Mouse (Mus musculus) urinary bladder, postnatal 14 days (tissue): ENCODE data around the gene Olfr99.
"Not testable (repeated sequence)": the region's sequence is repeated elsewhere in the genome, so short reads cannot be mapped to it uniquely, and the experiment has no call there.

Experiments
- DNase-seq: peaks from one replicate; pipeline ENCODE4 v3.0.0; 2021; ENCODE audit warnings: low spot score

The Olfr99 gene

DNA sequence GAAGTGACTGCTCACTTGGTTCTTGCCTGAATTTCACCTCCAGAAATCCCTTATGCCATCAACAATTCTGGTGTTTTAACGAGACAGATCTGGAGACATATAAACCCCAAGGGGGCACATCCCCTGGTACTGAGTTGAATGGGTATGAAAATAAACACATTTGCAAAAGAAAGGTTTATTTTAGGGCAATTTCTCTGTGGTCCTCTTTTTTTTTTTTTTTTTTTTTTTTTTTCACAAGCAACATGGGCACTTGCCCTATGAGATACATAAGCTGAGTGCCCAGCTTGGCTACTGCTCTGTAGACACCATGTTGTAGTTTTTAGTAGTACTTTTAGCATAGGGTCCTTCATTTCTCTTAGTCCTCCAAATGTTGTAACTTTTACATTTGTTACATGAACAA, at the start of gene Olfr99:
Gene Olfr99, minus strand, starts transcription at position 101 of the 400 bp plus-strand sequence.
- DNase-seq: no peak

DNA sequence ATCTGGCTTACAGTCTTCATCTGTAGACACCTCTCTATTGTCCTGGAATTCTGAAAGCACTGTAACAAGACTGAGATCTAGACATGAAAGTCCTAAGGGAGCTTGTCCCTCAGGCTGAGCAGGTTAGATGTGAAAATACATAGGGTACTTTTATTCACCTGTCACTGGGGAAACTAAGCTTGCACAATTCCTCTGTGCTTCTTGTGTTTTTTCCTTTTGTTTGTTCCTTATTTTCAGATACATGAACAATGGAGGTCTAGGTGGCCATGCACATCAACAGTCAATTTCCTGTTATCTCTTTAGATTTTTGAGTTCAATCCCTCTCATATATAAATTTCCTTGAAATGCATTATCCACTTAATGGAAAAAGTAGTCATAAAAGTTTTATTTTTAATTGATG, 33.7 kb upstream of the Olfr99 start, which contains the start of gene Olfr102:
Gene Olfr102, minus strand, starts transcription at position 101 of the 400 bp plus-strand sequence.
- no peak for DNase-seq

DNA sequence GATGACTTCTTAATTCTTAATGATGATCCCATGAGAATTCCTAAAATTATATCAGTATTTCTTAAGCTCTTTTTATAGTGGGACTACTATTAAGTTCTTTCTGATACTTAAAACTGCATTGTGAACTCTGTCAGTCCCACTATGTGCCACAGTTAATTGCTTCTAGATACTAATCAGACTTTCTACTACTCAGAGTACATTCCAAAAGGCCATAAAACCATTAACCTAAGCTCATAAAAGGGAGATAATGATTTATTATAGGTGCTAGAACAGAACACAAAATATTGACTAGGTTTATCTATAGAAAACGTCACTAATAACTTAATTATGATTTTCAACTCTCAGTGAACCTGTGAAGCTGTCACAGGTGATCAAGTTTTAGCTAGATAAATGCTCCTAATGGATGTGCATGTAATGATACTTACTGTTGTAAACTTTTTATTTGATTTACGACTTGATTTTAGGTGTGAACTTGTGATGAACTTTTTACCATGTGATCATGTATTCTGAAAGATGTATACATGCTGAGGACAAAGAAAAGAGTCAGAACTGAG, 27.0 kb upstream of the Olfr99 start:
- DNase-seq: no peak

DNA sequence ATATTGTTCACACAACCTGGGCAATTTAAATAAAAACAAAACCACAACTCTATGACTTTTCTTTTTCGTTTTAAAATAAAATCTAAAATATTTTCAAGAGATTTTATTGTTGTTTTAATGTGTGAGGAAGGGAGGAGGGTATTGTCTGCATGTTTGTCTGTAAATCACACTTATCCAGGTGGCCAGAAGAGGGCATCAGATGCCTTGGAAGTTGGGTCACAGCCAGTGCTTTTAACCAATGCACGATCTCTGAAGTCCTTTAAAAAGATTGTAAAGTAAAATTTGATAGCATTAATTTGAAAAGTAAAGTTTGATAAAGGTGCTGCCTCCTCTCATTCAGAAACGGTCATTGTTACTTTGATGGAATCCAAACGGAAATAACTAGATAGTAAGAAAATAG, 25.2 kb upstream of the Olfr99 start:
- DNase-seq: no peak

DNA sequence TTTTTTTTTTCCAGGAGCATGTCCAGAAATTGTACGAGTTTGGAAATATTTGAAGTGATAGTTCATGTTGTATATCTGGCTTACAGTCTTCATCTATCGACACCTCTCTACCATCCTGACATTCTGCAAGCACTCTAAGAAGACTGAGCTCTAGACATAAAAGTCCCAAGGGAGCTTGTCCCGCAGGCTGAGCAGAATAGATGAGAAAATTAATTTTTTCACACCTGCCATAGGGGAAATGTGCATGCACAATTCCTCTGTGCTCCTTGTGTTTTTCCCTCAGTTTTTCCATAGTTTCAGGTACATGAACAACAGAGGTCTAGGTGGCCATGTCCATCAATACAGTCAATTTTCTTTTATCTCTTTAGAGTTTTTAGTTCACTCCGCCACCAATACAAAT, 21.0 kb upstream of the Olfr99 start, which contains the start of gene Olfr101:
Gene Olfr101, minus strand, starts transcription at position 101 of the 400 bp plus-strand sequence.
- DNase-seq: no peak

DNA sequence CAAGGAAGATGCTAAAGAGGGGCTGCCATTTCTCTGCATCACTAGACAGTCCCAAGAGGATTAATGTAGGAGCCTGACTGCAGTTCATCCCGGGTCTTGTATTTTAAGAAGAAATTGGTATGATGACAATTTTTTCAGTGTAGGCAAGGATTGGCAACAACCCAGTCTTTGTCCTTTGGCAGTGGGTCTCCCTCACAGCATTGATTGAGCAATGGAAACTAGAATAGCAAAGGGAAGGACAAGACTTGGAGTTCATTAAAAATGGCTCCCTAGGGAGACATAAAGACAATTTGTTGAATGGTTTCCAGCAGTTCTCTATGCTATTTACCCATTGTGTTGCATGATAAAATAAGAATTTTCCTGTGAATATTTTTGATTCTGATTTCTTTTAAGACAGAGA, 2.9 kb downstream of the Olfr99 start:
- DNase-seq: no peak

DNA sequence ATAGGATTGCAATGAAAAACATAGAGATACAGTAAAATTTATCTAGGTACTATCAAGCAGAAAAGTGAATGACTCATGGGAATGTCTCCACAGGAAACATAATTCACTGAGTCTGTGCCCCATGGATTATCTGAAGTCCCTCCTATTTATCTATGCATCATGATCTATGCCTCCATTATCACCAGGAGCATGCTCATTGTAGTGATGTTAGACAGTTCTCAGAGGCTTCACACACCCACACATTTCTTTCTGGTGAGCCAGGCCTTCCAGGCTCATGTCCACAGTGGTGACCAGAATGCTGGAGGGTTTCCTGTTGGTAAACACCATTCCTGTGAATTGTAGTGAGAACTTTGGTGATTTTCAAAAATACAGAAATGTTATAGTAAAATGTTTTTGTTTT, 6.7 kb downstream of the Olfr99 start:
- no peak for DNase-seq

DNA sequence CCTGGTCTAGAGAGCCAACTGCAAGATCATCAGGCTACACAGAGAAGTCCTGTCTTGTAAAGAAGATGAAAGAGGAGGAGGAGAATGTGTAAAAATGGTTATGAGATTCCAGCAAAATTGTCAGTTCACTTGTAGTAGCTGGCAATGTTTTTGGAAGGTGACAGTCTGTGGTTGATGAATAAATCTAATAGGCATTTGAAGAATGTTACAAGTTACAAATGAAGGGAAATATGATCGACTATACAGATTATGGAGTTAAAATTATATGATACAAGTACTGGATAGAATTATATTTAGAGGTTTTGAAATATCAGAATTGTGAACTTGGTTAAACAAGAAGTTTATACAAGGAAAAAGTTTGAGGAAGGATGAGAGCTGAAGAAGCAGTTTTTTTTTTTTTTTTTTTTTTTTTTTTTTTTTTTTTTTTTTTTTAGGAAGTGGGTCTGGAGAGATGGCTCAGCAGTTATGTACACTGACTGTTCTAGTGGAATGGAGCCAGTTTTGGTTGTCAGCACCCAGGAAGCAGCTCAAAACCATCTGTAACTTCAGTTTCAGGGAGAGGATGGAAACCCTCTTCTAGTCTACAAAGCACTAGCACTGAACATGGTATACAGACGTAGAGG, 7.5 kb downstream of the Olfr99 start:
- DNase-seq: no peak

DNA sequence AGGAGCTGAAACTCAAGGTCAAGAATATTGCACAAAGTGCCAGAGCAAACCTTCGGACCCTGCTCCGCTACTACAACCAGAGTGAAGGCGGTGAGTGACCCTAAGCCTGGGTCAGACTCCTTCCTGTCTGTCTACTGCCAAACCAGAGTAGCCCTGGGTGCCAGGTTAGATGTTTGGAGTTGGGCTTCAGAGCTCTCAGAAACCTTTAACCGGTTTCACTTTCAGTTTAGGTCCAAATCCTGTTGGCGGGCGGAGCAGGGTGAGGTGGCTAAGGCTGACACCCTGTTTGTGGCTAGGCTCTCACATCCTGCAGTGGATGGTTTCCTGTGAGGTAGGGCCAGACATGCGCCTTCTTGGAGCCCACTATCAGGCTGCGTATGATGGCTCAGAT, 12.6 kb downstream of the Olfr99 start:
- peak; percentile 33 for DNase-seq

DNA sequence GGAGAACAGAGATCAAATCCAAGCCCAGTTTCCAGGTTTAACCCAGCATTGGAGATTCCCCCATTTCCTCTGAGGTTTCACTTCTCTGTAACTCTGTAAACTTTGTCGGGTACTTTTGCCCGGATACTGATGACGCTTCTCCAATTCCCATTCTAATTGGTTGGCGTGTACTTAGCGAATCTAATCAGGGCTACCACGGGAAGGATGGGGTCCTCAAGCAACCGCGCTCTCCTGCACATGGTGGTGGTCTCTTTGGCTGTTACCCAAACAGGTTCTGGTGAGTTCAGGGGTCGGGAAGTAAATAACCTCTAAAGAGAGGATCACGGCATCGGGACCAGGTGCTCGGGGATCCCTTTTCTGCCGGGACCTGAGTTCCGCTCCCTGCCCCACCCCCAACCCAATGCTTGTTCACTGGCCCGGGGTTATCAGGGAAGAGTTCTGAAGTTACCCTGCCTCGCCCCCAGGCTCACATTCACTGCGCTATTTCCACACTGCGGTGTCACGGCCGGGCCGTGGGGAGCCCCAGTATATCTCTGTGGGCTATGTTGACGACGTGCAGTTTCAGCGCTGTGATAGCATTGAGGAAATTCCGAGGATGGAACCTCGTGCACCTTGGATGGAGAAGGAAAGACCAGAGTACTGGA, 13.1 kb downstream of the Olfr99 start, which contains the start of gene H2-M3:
Gene H2-M3, plus strand, starts transcription at position 163 of the 644 bp plus-strand sequence.
- peak; percentile 89 for DNase-seq

DNA sequence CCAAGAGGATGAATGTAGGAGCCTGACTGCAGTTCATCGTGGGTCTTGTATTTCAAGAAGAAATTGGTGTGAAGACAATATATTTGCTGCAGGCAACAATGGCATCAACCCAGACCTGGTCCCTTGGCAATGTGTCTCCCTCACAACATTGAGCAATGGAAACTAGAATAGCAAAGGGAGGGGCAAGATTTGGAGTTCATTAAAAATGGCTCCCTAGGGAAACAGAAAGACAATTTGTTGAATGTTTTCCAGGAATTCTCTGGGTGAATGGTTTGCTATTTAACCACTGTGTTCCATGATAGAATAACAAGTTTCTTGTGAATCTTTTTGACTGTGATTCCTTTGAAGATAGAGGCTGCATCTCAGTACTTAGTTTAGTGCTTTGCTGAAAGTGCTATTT, 19.6 kb downstream of the Olfr99 start, which contains the start of gene Olfr98:
Gene Olfr98, minus strand, starts transcription at position 124 of the 400 bp plus-strand sequence.
- DNase-seq: no peak

DNA sequence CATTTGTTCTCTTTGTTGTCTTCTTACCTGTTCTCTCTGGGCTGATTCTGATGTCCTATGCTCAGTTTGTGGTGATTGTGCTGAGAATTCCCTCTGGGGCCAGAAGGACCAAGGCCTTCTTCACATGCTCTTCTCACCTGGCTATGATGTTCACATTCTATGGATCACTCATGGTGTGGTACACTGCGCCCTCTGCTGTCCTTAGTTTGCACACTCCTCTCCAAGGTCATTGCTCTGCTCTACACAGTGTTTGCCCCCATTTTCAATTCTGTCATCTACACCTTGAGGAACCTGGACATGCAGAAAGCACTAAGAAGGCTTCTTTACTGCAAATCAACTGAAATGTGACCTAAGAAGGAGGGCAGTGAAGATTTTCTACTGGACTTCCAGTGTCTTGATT, 32.7 kb downstream of the Olfr99 start:
- DNase-seq: peak; percentile 10

DNA sequence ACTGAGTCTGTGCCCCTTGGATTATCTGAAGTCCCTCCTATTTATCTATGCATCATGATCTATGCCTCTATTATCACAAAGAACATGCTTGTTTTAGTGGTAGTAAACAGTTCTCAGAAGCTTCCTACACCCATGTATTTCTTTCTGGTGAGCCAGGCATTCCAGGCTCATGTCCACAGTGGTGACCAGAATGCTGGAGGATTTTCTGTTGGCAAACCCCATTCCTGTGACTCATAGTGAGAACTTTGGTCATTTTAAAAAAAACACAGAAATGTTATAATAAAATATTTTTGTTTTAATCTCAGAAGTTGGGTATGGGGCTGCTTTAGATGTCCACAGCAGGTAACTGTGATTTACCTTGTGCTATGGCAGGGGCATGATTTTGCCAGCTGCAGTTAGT, 33.8 kb downstream of the Olfr99 start:
- DNase-seq: no peak

DNA sequence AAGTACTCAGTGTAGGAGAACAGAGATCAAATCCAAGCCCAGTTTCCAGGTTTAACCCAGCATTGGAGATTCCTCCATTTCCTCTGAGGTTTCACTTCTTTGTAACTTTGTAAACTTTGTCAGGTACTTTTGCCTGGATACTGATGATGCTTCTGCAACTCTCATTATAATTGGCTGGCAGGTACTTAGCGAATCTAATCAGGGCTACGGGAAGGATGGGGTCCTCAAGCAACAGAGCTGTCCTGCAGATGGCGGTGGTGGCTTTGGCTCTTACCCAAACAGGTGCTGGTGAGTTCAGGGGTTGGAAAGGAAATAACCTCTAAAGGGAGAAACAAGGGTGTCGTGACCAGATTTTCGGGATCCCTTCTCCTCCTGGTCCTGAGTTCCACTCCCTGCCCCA, 36.5 kb downstream of the Olfr99 start:
- peak; percentile 29 for DNase-seq

DNA sequence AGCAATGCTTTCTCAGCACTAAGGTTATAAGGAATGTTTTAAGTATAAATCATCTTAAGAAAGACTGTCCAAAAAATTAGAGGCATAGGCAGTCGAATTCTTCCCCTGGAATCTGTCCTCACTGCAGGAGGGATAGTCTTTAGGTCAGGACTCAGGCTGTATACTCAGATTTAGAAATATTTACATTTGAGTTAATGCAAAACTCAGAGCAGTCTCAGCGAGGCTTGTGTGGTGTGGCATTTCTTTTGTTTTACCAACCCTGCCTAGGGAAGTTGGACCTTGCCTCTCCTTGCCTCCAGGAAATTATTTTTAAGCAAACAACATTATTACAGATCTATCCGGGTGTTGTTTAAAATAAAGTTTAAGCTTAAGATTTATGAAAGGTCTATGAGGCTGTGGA, 41.1 kb downstream of the Olfr99 start:
- no peak for DNase-seq

DNA sequence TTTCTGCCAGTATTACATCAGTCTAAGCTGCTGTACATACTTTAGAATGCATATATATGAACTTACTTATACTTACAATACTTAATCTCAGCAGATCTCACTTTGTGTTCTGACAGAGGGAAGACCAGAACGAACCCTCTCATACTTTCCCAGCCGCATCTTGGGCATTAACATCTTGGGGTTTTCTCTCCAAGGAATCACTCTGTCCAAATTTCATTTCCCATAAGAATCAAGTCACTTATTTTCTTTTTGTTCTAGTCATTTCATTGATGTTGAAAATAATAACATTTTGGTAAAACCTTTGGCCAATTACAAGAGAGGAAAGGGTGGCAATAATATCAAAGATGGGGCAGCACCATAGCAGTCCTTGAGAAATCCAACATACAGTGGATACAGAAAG, 46.0 kb downstream of the Olfr99 start, which contains the start of gene Olfr97:
Gene Olfr97, minus strand, starts transcription at position 101 of the 400 bp plus-strand sequence.
- DNase-seq: not testable (repeated sequence)
